In genomic region chr1:134646261-134646962, GRCm38 (mm10) we compare ENCODE assay signal across 8 mouse cellular contexts. TPM values are rescaled to one million over a fixed set of nuclear protein-coding genes. Genes with fewer than 3 reads are reported as not detected.
DNase-seq lines count a peak whose midpoint lies in the region; ATAC-seq and TF ChIP-seq lines count a peak whose summit lies in the region.

Gene Syt2, plus strand, starts transcription at chr1:134646677.

- WGBS in cerebellum, adult 2 months, result under 1% methylated on average over 63 of the region's 63 CpGs
- 2% methylated on average over 63 of the region's 63 CpGs for WGBS in forebrain, postnatal 0 days
- under 1% methylated on average over 63 of the region's 63 CpGs for WGBS in kidney, adult 2 months
- under 1% methylated on average over 63 of the region's 63 CpGs for WGBS in liver, embryonic 12.5 days (ENCODE audit: insufficient replicate concordance)
- under 1% methylated on average over 41 of the region's 63 CpGs for WGBS in neural tube, embryonic 11.5 days

- H3K9ac ChIP-seq in forebrain, postnatal 0 days, result peak within 1 kb of the TSS; percentile 51
- no peak within 1 kb of the TSS for H3K9ac ChIP-seq in liver, embryonic 12.5 days
- peak within 1 kb of the TSS; percentile 26 for H3K9ac ChIP-seq in neural tube, embryonic 11.5 days (ENCODE audit: low read length)

- H3K4me3 ChIP-seq in left cerebral cortex, adult 2 months, result peak within 1 kb of the TSS; percentile 43
- H3K4me3 ChIP-seq in cerebellum, adult 2 months (replicated peaks; ENCODE audit: insufficient read depth, low read depth, low read length), result peak within 1 kb of the TSS; percentile 59
- H3K4me3 ChIP-seq in forebrain, postnatal 0 days (ENCODE audit: low read depth, low read length), result peak within 1 kb of the TSS; percentile 46
- peak within 1 kb of the TSS; percentile 42 for H3K4me3 ChIP-seq in kidney, adult 2 months (ENCODE audit: insufficient read depth, low read depth, low read length)
- peak within 1 kb of the TSS; percentile 41 for H3K4me3 ChIP-seq in liver, embryonic 12.5 days
- peak within 1 kb of the TSS; percentile 43 for H3K4me3 ChIP-seq in neural tube, embryonic 11.5 days (ENCODE audit: low read depth, low read length)

- intact Hi-C loops in left cerebral cortex, adult 2 months (cut with DNase I), result no loop called here

- no peaks in the 10 kb centered on the region for H3K36me3 ChIP-seq in forebrain, postnatal 0 days (ENCODE audit: insufficient read depth)
- no peaks in the 10 kb centered on the region for H3K36me3 ChIP-seq in kidney, adult 2 months (ENCODE audit: control insufficient read depth, insufficient read depth, low read length)
- H3K36me3 ChIP-seq in liver, embryonic 12.5 days, result no peaks in the 10 kb centered on the region
- no peaks in the 10 kb centered on the region for H3K36me3 ChIP-seq in neural tube, embryonic 11.5 days (ENCODE audit: control insufficient read depth, insufficient read depth, low read length)

- H3K4me1 ChIP-seq in cerebellum, adult 2 months (ENCODE audit: control insufficient read depth, insufficient read depth, low read length), result peaks cover 26% of the 10 kb centered on the region
- no peaks in the 10 kb centered on the region for H3K4me1 ChIP-seq in forebrain, postnatal 0 days (ENCODE audit: insufficient read depth)
- H3K4me1 ChIP-seq in kidney, adult 2 months (ENCODE audit: control insufficient read depth, insufficient read depth, low read length), result no peaks in the 10 kb centered on the region; the same call in 1 of the 2 replicates
- H3K4me1 ChIP-seq in liver, embryonic 12.5 days, result peaks cover 14% of the 10 kb centered on the region; the same call in 1 of the 2 replicates
- 0 out of 2 replicates have a peak, but pooled peaks cover 10% of the 10 kb centered on the region for H3K4me1 ChIP-seq in neural tube, embryonic 11.5 days (ENCODE audit: control insufficient read depth, insufficient read depth, low read length)

- no peaks in the 10 kb centered on the region for H3K9me3 ChIP-seq in forebrain, postnatal 0 days (ENCODE audit: low read length)
- H3K9me3 ChIP-seq in liver, embryonic 12.5 days (replicated peaks), result no peaks in the 10 kb centered on the region
- no peaks in the 10 kb centered on the region for H3K9me3 ChIP-seq in neural tube, embryonic 11.5 days (ENCODE audit: control insufficient read depth, low read length)

- no peak within 1 kb of the TSS for H3K27ac ChIP-seq in left cerebral cortex, adult 2 months
- H3K27ac ChIP-seq in cerebellum, adult 2 months (ENCODE audit: insufficient read depth, low read length), result peak within 1 kb of the TSS; percentile 78
- H3K27ac ChIP-seq in forebrain, postnatal 0 days (ENCODE audit: low read depth, low read length), result no peak within 1 kb of the TSS
- no peak within 1 kb of the TSS for H3K27ac ChIP-seq in kidney, adult 2 months (ENCODE audit: insufficient read depth, low read depth, low read length)
- H3K27ac ChIP-seq in liver, embryonic 12.5 days, result no peak within 1 kb of the TSS
- H3K27ac ChIP-seq in neural tube, embryonic 11.5 days (ENCODE audit: low read depth, low read length), result no peak within 1 kb of the TSS

- ATAC-seq in forebrain, postnatal 0 days, result peak; percentile 83
- ATAC-seq in liver, embryonic 12.5 days, result peak; percentile 24; the same call in 1 of the 2 replicates
- ATAC-seq in neural tube, embryonic 11.5 days (ENCODE audit: insufficient read depth, low FRiP score, low TSS enrichment), result peak; percentile 60; the same call in 1 of the 2 replicates

- TF ChIP-seq POLR2A in cerebellum, adult 2 months (IDR thresholded peaks at IDR 0.05; ENCODE audit: borderline replicate concordance, insufficient read depth, low read length), result no peak; the same call in 1 of the 2 replicates
- no peak for TF ChIP-seq POLR2A in kidney, adult 2 months (IDR thresholded peaks at IDR 0.05; ENCODE audit: low read depth, low read length)

- H3K27me3 ChIP-seq in cerebellum, adult 2 months (ENCODE audit: control insufficient read depth, insufficient read depth, low read length), result no peaks in the 10 kb centered on the region
- H3K27me3 ChIP-seq in forebrain, postnatal 0 days (ENCODE audit: insufficient read depth, low read length), result peaks cover 34% of the 10 kb centered on the region
- peaks cover 1% of the 10 kb centered on the region; the same call in 1 of the 2 replicates for H3K27me3 ChIP-seq in kidney, adult 2 months (replicated peaks; ENCODE audit: control insufficient read depth, insufficient read depth, low read length)
- H3K27me3 ChIP-seq in liver, embryonic 12.5 days (replicated peaks), result peaks cover 98% of the 10 kb centered on the region
- H3K27me3 ChIP-seq in neural tube, embryonic 11.5 days (ENCODE audit: control insufficient read depth, insufficient read depth, low read length), result peaks cover 45% of the 10 kb centered on the region

- peak; percentile 38 to 49 for DNase-seq in left cerebral cortex, adult 2 months (ENCODE audit: extremely low spot score in 1 of 2, low spot score in 2 of 2)
- DNase-seq in left cerebral cortex, adult 11 months (ENCODE audit: low spot score), result no peak
- peak; percentile 81 to 85 for DNase-seq in cerebellum, adult 2 months
- peak; percentile 59 for DNase-seq in forebrain, postnatal 0 days
- peak; percentile 51 for DNase-seq in kidney, adult 2 months
- peak; percentile 67 for DNase-seq in neural tube, embryonic 11.5 days (ENCODE audit: low spot score)
- DNase-seq in adipocyte (ENCODE audit: low spot score), result no peak

- TF ChIP-seq CTCF in left cerebral cortex, adult 2 months (IDR thresholded peaks at IDR 0.05), result no peak
- no peak for TF ChIP-seq CTCF in cerebellum, adult 2 months (IDR thresholded peaks at IDR 0.05; ENCODE audit: borderline replicate concordance, insufficient read depth, low read depth, low read length)
- TF ChIP-seq CTCF in forebrain, postnatal 0 days (IDR thresholded peaks at IDR 0.05; ENCODE audit: low read depth), result no peak
- no peak for TF ChIP-seq CTCF in kidney, adult 2 months (conservative IDR thresholded peaks at IDR 0.05; ENCODE audit: insufficient read depth, insufficient read length, low read depth, low read length)

- H3K4me2 ChIP-seq in forebrain, postnatal 0 days (ENCODE audit: low read depth), result peak within 1 kb of the TSS; percentile 95
- peak within 1 kb of the TSS; percentile 61 for H3K4me2 ChIP-seq in liver, embryonic 12.5 days
- peak within 1 kb of the TSS; percentile 77 for H3K4me2 ChIP-seq in neural tube, embryonic 11.5 days (ENCODE audit: low read depth)

RNA-seq across cellular contexts. Expression of gene Syt2, which starts in this region (rescaled TPM):
- 10 to 100 TPM; 57.7 to 62.5 TPM for total RNA-seq in left cerebral cortex, adult 2 months (2021)
- 305 and 318 TPM in 2 replicates for polyA plus RNA-seq in cerebellum, adult 2 months (2012; rRNA removed)
- 1.1 and 1.3 TPM in 2 replicates for total RNA-seq in forebrain, postnatal 0 days (2014; rRNA removed)
- polyA plus RNA-seq in forebrain, postnatal 0 days (2015; fragmentation: Nextera tagmentation; extraction: Ambion mirVana), result 1.2 and 1.6 TPM in 2 replicates
- polyA plus RNA-seq in kidney, adult 2 months (2012; rRNA removed), result 0.10 and 1.1 TPM in 2 replicates
- 0.06 and 0.32 TPM in 2 replicates for polyA plus RNA-seq in liver, embryonic 12.5 days (2016; fragmentation: Nextera tagmentation; extraction: Ambion mirVana)
- polyA plus RNA-seq in neural tube, embryonic 11.5 days (2014; fragmentation: Nextera tagmentation; extraction: Ambion mirVana), result 2.9 and 3.1 TPM in 2 replicates

Comparison
In these comparisons a context has a peak if more than half of its experiments do, and no peak if none do; other contexts are left out.
1. RNA of gene Syt2 (total RNA-seq): 57.7 to 62.5 TPM in left cerebral cortex, adult 2 months; 1.1 to 1.3 TPM in forebrain, postnatal 0 days; every median in the first group is over 10 times any median in the second.
2. RNA of gene Syt2 (polyA plus RNA-seq): 305 to 318 TPM in cerebellum, adult 2 months; 2.9 to 3.1 TPM in neural tube, embryonic 11.5 days, 1.2 to 1.6 TPM in forebrain, postnatal 0 days, 0.10 to 1.1 TPM in kidney, adult 2 months and 0.06 to 0.32 TPM in liver, embryonic 12.5 days; every median in the first group is over 10 times any median in the second.
3. DNase-seq: peak in left cerebral cortex, adult 2 months (2 of 2), cerebellum, adult 2 months (2 of 2), forebrain, postnatal 0 days (single experiment), kidney, adult 2 months (single experiment) and neural tube, embryonic 11.5 days (single experiment); none in left cerebral cortex, adult 11 months (single experiment) and adipocyte (single experiment).
4. Peak in ATAC-seq, H3K4me3 ChIP-seq and H3K4me2 ChIP-seq in liver, embryonic 12.5 days; RNA of the gene not detected or under 1 TPM.
5. ATAC-seq: peak in every context shown above with its lines; median percentile 83 in forebrain, postnatal 0 days; 60 in neural tube, embryonic 11.5 days; 24 in liver, embryonic 12.5 days.
6. Peak in every context shown above with its lines, with median percentiles within 50 percentile points of each other: H3K4me3 ChIP-seq and H3K4me2 ChIP-seq.